ENCODE assay signal across 13 mouse cellular contexts in the genomic region with DNA sequence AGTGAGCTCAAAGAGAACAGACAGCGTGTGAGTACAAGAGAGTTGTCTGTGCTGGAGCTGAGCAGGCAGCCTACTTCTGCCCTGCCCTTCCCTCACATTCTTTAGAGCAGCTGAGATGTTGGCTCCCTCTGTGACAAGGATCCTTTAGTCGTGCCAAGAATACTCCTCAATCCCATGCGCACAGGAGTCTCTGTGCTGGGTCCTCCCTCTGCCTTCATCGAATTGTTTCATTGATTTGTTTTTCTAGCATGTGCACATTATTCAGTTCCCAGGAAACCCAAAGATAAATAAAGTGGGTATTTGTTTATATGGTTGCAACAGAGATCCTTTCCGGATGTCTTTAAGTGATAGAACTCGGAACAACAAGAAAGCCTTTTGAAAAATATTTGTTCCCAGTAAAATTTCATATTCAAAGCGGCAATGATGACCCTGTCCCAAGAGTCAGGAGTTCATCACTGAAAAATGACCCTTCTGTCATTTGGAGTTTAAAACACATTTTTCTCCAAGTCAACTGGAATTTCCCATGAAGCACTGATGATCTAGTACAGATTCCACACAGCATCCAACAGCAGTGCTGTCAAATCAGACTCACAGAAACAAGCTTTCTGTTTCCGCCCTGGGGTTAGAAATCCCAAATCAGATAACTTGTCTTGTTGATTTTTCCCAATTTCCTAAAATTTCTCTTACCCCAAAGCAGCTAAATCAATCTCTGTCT.
DNase-seq lines count a peak whose midpoint lies in the region; ATAC-seq and TF ChIP-seq lines count a peak whose summit lies in the region.
"Had no signal": no experiment of that assay in that cellular context is flagged by ENCODE, and none has a peak within 500 bp of the region (broad histone marks: within the 10 kb centered on the region; RNA-seq: fewer than 3 reads in every experiment).

No protein-coding gene starts in this region.

- no peak overlapping the region for H3K4me2 ChIP-seq in midbrain, embryonic 11.5 days
- H3K4me2 ChIP-seq: hindbrain, embryonic 13.5 days; liver, embryonic 12.5 days had no signal

- H3K9ac ChIP-seq in midbrain, embryonic 11.5 days (ENCODE audit: low read length), result no peak overlapping the region
- H3K9ac ChIP-seq: hindbrain, embryonic 13.5 days; liver, embryonic 12.5 days had no signal

- no peak overlapping the region for H3K4me3 ChIP-seq in midbrain, embryonic 11.5 days (ENCODE audit: low read depth, low read length)
- H3K4me3 ChIP-seq: hindbrain, embryonic 13.5 days; liver, embryonic 12.5 days had no signal

- DNase-seq in heart, adult 11 months, result peak; percentile 94
- DNase-seq in heart, postnatal 25 days (ENCODE audit: low spot score), result no peak
- peak; percentile 61 for DNase-seq in brain, embryonic 14.5 days (ENCODE audit: low read depth)
- peak; percentile 54 for DNase-seq in kidney, adult 9 months
- DNase-seq in lung, postnatal 14 days, result peak; percentile 31
- DNase-seq in midbrain, embryonic 11.5 days (ENCODE audit: low spot score, missing footprints), result no peak
- no peak for DNase-seq in cerebellum, adult 9-11 months
- DNase-seq: adrenal gland, adult 8-10 months; cerebellum, postnatal 14 days; gastrocnemius, postnatal 36 days had no signal

- TF ChIP-seq CTCF in brain, embryonic 14.5 days (IDR thresholded peaks at IDR 0.05; ENCODE audit: borderline replicate concordance, extremely low read depth, insufficient read depth, insufficient read length), result no peak

- 79% methylated on average over 8 of the region's 8 CpGs for WGBS in midbrain, embryonic 11.5 days

- intact Hi-C loops in heart, postnatal 25 days (cut with DNase I), result loop anchor here (10.0 kb wide), 1 partner anchor 258 kb away; no protein-coding TSS in a partner anchor

- H3K36me3 ChIP-seq in midbrain, embryonic 11.5 days (ENCODE audit: control insufficient read depth, insufficient read depth, low read length), result no peaks in the 10 kb centered on the region
- H3K36me3 ChIP-seq: hindbrain, embryonic 13.5 days; liver, embryonic 12.5 days had no signal

- H3K4me1 ChIP-seq in midbrain, embryonic 11.5 days (ENCODE audit: control insufficient read depth, insufficient read depth, low read length), result no peaks in the 10 kb centered on the region
- H3K4me1 ChIP-seq: hindbrain, embryonic 13.5 days; liver, embryonic 12.5 days had no signal

- no peaks in the 10 kb centered on the region for H3K27me3 ChIP-seq in midbrain, embryonic 11.5 days (ENCODE audit: control insufficient read depth, insufficient read depth, low read length)
- H3K27me3 ChIP-seq: hindbrain, embryonic 13.5 days; liver, embryonic 12.5 days had no signal

- no peak for ATAC-seq in cerebellum, adult (ENCODE audit: insufficient number of reproducible peaks, low FRiP score, low TSS enrichment)
- ATAC-seq in midbrain, embryonic 11.5 days (ENCODE audit: low FRiP score), result no peak
- ATAC-seq: liver, embryonic 12.5 days had no signal

- H3K9me3 ChIP-seq in midbrain, embryonic 11.5 days (ENCODE audit: control insufficient read depth, low read length), result no peaks in the 10 kb centered on the region
- H3K9me3 ChIP-seq: hindbrain, embryonic 13.5 days; liver, embryonic 12.5 days had no signal

- no peak overlapping the region for H3K27ac ChIP-seq in midbrain, embryonic 11.5 days (ENCODE audit: low read depth, low read length)
- H3K27ac ChIP-seq: hindbrain, embryonic 13.5 days; liver, embryonic 12.5 days had no signal

- TF ChIP-seq POLR2A in brain, embryonic 14.5 days (IDR thresholded peaks at IDR 0.05; ENCODE audit: borderline replicate concordance, extremely low read depth, insufficient read depth, insufficient read length, poor library complexity, severe bottlenecking), result no peak

Comparison
In these comparisons a context has a peak if more than half of its experiments do, and no peak if none do; other contexts are left out.
1. DNase-seq: peak in heart, adult 11 months (single experiment), brain, embryonic 14.5 days (single experiment), kidney, adult 9 months (single experiment) and lung, postnatal 14 days (single experiment); none in heart, postnatal 25 days (single experiment), midbrain, embryonic 11.5 days (single experiment) and cerebellum, adult 9-11 months (single experiment).